Mouse (Mus musculus): ENCODE data around the gene Lrrc8d. TPM values are rescaled to one million over a fixed set of nuclear protein-coding genes. Genes with fewer than 3 reads are reported as not detected.

Lrrc8d gene
- polyA plus RNA-seq, 1 experiment = 5.7 TPM

GRCm38 (mm10) chr5:105755491-105755890 lies 55.7 kb downstream of the Lrrc8d start:
- Histone ChIP-seq H3K4me1 (replicated peaks; ENCODE audit: control insufficient read depth, insufficient read depth, low read length) (peaks cover 6% of the 10 kb centered on the region; the same call in 1 of the 2 replicates), H3K36me3 (ENCODE audit: control insufficient read depth, insufficient read depth, low read length) (no peaks in the 10 kb centered on the region), H3K27ac (ENCODE audit: control insufficient read depth, insufficient read depth, low read length) (no peak overlapping the region), H3K4me3 (ENCODE audit: control insufficient read depth, insufficient read depth, low read length) (no peak overlapping the region), H3K27me3 (ENCODE audit: control insufficient read depth, insufficient read depth, low read length) (no peaks in the 10 kb centered on the region)
- WGBS = 94% methylated on average over 6 of the region's 6 CpGs
- TF ChIP-seq POLR2A (IDR thresholded peaks at IDR 0.05; ENCODE audit: control insufficient read depth, extremely low read depth, insufficient read depth, low read length, poor library complexity) = no peak
- no peak for TF ChIP-seq CTCF (IDR thresholded peaks at IDR 0.05; ENCODE audit: borderline replicate concordance, control insufficient read depth, extremely low read depth, insufficient read depth, low read length, poor library complexity)
- DNase-seq = no peak

DNA sequence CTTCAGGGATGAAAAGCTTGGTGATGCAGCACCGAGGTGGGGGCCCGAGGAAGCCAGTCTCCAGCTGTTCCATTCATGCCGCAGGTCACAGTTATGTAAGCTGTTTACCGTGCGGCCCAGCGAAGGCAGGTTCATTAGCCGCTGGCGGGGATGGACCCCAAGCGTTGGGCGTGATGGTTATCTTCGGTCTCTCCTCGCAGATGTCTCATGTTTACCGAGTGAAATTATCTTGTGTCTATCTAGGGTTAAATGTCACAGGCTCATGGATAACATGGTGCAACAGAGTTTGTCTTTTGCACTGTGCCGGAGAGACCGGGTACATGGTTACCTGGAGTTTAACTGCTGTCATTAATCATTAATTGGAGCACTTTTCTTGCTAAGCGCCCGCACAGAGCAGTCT lies 58.2 kb downstream of the Lrrc8d start:
- H3K4me1 ChIP-seq (replicated peaks; ENCODE audit: control insufficient read depth, insufficient read depth, low read length) = peaks cover 6% of the 10 kb centered on the region; the same call in 1 of the 2 replicates
- H3K4me3 ChIP-seq (ENCODE audit: control insufficient read depth, insufficient read depth, low read length) = no peak overlapping the region
- no peaks in the 10 kb centered on the region for H3K36me3 ChIP-seq (ENCODE audit: control insufficient read depth, insufficient read depth, low read length)
- TF ChIP-seq POLR2A (IDR thresholded peaks at IDR 0.05; ENCODE audit: control insufficient read depth, extremely low read depth, insufficient read depth, low read length, poor library complexity) (no peak), CTCF (IDR thresholded peaks at IDR 0.05; ENCODE audit: borderline replicate concordance, control insufficient read depth, extremely low read depth, insufficient read depth, low read length, poor library complexity) (no peak)
- no peaks in the 10 kb centered on the region for H3K27me3 ChIP-seq (ENCODE audit: control insufficient read depth, insufficient read depth, low read length)
- WGBS = 96% methylated on average over 17 of the region's 17 CpGs
- DNase-seq = no peak
- H3K27ac ChIP-seq (ENCODE audit: control insufficient read depth, insufficient read depth, low read length) = no peak overlapping the region

- Histone ChIP-seq H3K36me3 (ENCODE audit: control insufficient read depth, insufficient read depth, low read length) (no peaks in the 10 kb centered on the region), H3K4me3 (ENCODE audit: control insufficient read depth, insufficient read depth, low read length) (no peak overlapping the region), H3K27ac (ENCODE audit: control insufficient read depth, insufficient read depth, low read length) (no peak overlapping the region), H3K4me1 (replicated peaks; ENCODE audit: control insufficient read depth, insufficient read depth, low read length) (peaks cover 6% of the 10 kb centered on the region; the same call in 1 of the 2 replicates), H3K27me3 (ENCODE audit: control insufficient read depth, insufficient read depth, low read length) (no peaks in the 10 kb centered on the region)
- TF ChIP-seq CTCF (IDR thresholded peaks at IDR 0.05; ENCODE audit: borderline replicate concordance, control insufficient read depth, extremely low read depth, insufficient read depth, low read length, poor library complexity) = no peak
- TF ChIP-seq POLR2A (IDR thresholded peaks at IDR 0.05; ENCODE audit: control insufficient read depth, extremely low read depth, insufficient read depth, low read length, poor library complexity) = no peak
- DNase-seq = no peak
- WGBS = 94% methylated on average over 9 of the region's 9 CpGs
These were observed 59.1 kb downstream of the Lrrc8d start for GRCm38 (mm10) chr5:105758866-105759265.

- Histone ChIP-seq H3K4me3 (ENCODE audit: control insufficient read depth, insufficient read depth, low read length) (no peak overlapping the region), H3K4me1 (replicated peaks; ENCODE audit: control insufficient read depth, insufficient read depth, low read length) (no peaks in the 10 kb centered on the region), H3K27ac (ENCODE audit: control insufficient read depth, insufficient read depth, low read length) (no peak overlapping the region), H3K36me3 (ENCODE audit: control insufficient read depth, insufficient read depth, low read length) (no peaks in the 10 kb centered on the region), H3K27me3 (ENCODE audit: control insufficient read depth, insufficient read depth, low read length) (no peaks in the 10 kb centered on the region)
- no peak for DNase-seq
- TF ChIP-seq CTCF (IDR thresholded peaks at IDR 0.05; ENCODE audit: borderline replicate concordance, control insufficient read depth, extremely low read depth, insufficient read depth, low read length, poor library complexity) (no peak), POLR2A (IDR thresholded peaks at IDR 0.05; ENCODE audit: control insufficient read depth, extremely low read depth, insufficient read depth, low read length, poor library complexity) (no peak)
- WGBS = 84% methylated on average over 11 of the region's 11 CpGs
These were observed 62.2 kb downstream of the Lrrc8d start for GRCm38 (mm10) chr5:105761848-105762482.

- DNase-seq = no peak
- no peak overlapping the region for H3K27ac ChIP-seq (ENCODE audit: control insufficient read depth, insufficient read depth, low read length)
- H3K4me3 ChIP-seq (ENCODE audit: control insufficient read depth, insufficient read depth, low read length) = no peak overlapping the region
- H3K27me3 ChIP-seq (ENCODE audit: control insufficient read depth, insufficient read depth, low read length) = no peaks in the 10 kb centered on the region
- peaks cover 2% of the 10 kb centered on the region; the same call in 1 of the 2 replicates for H3K4me1 ChIP-seq (replicated peaks; ENCODE audit: control insufficient read depth, insufficient read depth, low read length)
- no peaks in the 10 kb centered on the region for H3K36me3 ChIP-seq (ENCODE audit: control insufficient read depth, insufficient read depth, low read length)
- TF ChIP-seq POLR2A (IDR thresholded peaks at IDR 0.05; ENCODE audit: control insufficient read depth, extremely low read depth, insufficient read depth, low read length, poor library complexity) (no peak), CTCF (IDR thresholded peaks at IDR 0.05; ENCODE audit: borderline replicate concordance, control insufficient read depth, extremely low read depth, insufficient read depth, low read length, poor library complexity) (no peak)
- 95% methylated on average over 10 of the region's 10 CpGs for WGBS
These were observed 64.6 kb downstream of the Lrrc8d start for GRCm38 (mm10) chr5:105764369-105764768.

DNA sequence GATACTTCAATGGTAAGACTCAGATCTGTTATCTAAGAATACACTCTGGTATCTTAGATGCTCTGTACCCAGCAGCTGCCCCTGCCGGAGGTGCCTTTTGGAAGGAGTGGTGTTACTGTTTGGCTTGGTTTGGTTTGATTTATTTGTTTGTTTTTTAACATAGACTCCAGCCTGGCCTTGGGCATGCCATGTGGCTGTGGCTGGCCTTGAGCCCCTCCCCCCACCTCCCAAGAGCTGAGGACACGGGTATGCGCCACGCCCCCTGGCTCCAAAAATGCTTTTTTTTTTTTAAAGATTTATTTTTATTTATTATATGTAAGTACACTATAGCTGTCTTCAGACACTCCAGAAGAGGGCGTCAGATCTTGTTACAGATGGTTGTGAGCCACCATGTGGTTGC lies 65.6 kb downstream of the Lrrc8d start:
- 97% methylated on average over 5 of the region's 5 CpGs for WGBS
- H3K4me1 ChIP-seq (replicated peaks; ENCODE audit: control insufficient read depth, insufficient read depth, low read length) = peaks cover 2% of the 10 kb centered on the region; the same call in 1 of the 2 replicates

More for the DNA sequence above, 65.6 kb downstream of the Lrrc8d start:
- Histone ChIP-seq H3K4me3 (ENCODE audit: control insufficient read depth, insufficient read depth, low read length) (no peak overlapping the region), H3K27me3 (ENCODE audit: control insufficient read depth, insufficient read depth, low read length) (no peaks in the 10 kb centered on the region), H3K27ac (ENCODE audit: control insufficient read depth, insufficient read depth, low read length) (no peak overlapping the region), H3K36me3 (ENCODE audit: control insufficient read depth, insufficient read depth, low read length) (no peaks in the 10 kb centered on the region)
- TF ChIP-seq CTCF (IDR thresholded peaks at IDR 0.05; ENCODE audit: borderline replicate concordance, control insufficient read depth, extremely low read depth, insufficient read depth, low read length, poor library complexity) (no peak), POLR2A (IDR thresholded peaks at IDR 0.05; ENCODE audit: control insufficient read depth, extremely low read depth, insufficient read depth, low read length, poor library complexity) (no peak)
- no peak for DNase-seq

All from thymus, adult 2 months (tissue).